Mouse (Mus musculus) left cerebral cortex, adult 11 months (tissue): ENCODE results near the gene Iqgap2.

Experiments used
- DNase-seq: peaks from one replicate; pipeline ENCODE4 v3.0.0; 2022; ENCODE audit warnings: low spot score

Iqgap2 gene

DNA sequence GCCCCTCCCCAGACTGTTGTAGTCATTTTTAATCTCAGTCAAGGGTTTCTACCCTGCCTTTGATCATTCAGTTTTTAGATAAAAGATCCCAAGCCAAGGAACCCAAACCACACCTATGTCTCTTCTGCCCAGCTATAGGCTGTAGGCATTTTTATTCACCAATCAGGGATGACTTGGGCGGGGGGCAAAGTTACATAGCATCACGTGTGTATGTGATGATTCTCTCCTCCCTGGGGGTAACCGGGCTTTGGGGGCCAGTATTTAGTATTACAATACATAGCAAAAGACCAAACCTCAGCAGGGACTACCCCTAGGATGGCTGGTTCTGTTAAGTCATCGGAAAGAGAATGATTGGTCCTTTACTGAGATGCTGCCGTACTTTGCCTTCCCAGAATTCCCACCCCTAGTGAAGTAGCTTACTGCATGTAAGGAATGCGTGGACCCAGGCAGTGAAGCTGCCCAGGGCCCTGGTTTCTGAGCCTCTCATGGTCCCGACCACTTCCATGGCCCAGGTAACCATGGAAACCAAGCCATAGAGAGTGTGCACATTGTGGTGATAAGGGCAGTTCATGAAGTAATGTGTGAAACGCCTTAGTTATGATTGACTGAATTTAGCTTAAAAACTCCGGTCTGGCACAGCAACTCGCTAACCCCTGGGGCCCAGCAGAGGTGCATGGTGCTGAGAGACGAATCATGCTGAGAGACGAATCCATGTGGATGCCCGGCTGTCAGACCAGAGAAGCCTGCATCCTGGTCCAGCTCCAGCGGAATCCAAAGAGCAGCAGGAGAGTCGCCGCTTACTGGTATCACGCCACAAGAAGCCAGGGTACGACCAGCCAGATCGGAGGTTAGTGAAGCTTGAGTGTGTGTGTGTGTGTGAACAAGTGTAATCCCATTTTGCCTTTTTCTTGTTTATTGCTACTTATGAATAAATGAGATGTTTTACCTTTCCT, 308.2 kb downstream of the Iqgap2 start:
- DNase-seq, result no peak

DNA sequence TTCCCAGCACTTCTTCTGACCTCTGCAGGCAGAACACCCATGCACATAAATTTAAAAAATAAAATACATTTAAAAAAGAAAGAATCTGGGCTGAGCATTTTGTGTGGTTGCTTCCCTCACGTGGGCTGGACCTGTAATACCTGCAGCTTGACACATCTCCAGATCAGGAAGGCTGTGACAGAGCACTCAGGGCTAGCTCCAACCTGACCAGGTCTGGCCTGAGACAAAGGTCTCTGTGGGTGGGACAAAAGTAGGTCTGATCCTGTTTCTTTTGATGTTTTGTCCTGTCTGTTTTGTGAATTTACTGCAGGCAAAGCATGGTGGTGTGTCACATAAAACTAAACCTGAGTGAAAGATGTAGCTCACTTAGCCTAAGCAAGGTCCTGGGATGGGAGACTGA, 309.9 kb downstream of the Iqgap2 start:
- no peak for DNase-seq

DNA sequence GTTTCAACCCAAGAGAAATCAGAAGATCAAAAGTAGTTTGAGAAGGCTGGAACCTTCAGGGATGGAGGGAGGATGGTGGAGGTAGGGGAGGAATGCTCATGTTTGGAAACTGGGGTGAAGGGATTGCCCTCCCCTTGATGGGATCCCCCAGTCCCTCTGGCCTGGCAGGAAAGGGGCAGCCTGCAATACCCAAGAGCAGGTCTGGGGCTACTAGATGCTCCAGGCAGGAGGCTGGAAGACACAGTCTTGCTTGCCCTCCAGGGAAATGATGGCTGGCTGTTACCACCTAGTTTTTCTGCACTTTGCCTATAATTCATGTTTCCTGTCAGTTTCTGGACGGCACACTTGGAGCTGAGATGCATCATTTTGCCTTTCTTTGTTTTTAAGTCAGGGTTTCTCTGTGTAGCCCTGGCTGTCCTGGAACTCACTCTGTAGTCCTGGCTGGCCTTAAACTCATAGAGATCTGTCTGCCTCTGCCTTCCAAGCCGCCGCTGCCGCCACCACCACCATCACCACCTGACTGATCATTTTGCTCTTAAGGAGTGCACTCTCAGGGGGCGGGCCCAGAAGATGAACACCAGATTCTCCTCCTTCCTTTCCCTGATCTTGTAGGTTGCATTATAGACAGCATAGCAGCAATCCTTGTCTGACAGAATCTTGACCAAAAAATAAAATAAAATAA, 313.6 kb downstream of the Iqgap2 start:
- no peak for DNase-seq
